17 mouse cellular contexts compared by ENCODE assay signal in genomic region chr11:111236741-111237140, GRCm38 (mm10).
"Had no signal": no experiment of that assay in that cellular context is flagged by ENCODE, and none has a peak within 500 bp of the region (broad histone marks: within the 10 kb centered on the region; RNA-seq: fewer than 3 reads in every experiment).

No protein-coding gene starts in this region.

- H3K4me3 ChIP-seq: layer of hippocampus, adult 2 months; limb, embryonic 10.5 days; limb, embryonic 13.5 days; lung, embryonic 15.5 days had no signal

- DNase-seq: kidney, adult 2 months; kidney, postnatal 25 days; layer of hippocampus, adult 9-11 months; liver; liver, postnatal 0 days; lung, postnatal 10 days; lung, postnatal 4 days; midbrain, embryonic 14.5 days; thymus, adult 2 months; thymus, postnatal 25 days had no signal

- H3K27ac ChIP-seq: kidney, postnatal 0 days; layer of hippocampus, adult 2 months; limb, embryonic 10.5 days; limb, embryonic 13.5 days; liver, embryonic 14.5 days; lung, embryonic 15.5 days; stomach, postnatal 0 days had no signal
